Mouse (Mus musculus) lung, embryonic 16.5 days (tissue): ENCODE measurements around the gene Hoxb9. TPM values are rescaled to one million over a fixed set of nuclear protein-coding genes. Genes with fewer than 3 reads are reported as not detected.

ENCODE experiments used
- ATAC-seq: fragments of 200-750 bp; cut with Nextera tagmentation; 2 replicates; pipeline ENCODE4 v1.8.0; 2017; ENCODE audit warnings: low read depth, mild to moderate bottlenecking, moderate library complexity
- H3K27ac ChIP-seq: fragments of 300-500 bp; sonication (generic); 2 replicates; pipeline ENCODE4 v1.5.1; 2014; ENCODE audit warnings: mild to moderate bottlenecking, control low read depth, low read length
- H3K27me3 ChIP-seq: fragments of 300-500 bp; sonication (generic); 2 replicates; pipeline ENCODE4 v1.6.1; 2014; ENCODE audit warnings: low read depth, low read length, mixed read lengths; ENCODE audit not compliant: control insufficient read depth, insufficient read depth
- H3K36me3 ChIP-seq: fragments of 300-500 bp; sonication (generic); 2 replicates; pipeline ENCODE4 v1.6.1; 2014; ENCODE audit warnings: low read length; ENCODE audit not compliant: control insufficient read depth, insufficient read depth
- H3K4me1 ChIP-seq: fragments of 300-500 bp; sonication (generic); replicated peaks from 2 replicates; pipeline ENCODE4 v1.6.1; 2014; ENCODE audit warnings: low read length, mixed read lengths; ENCODE audit not compliant: control insufficient read depth, insufficient read depth
- H3K4me2 ChIP-seq: fragments of 300-500 bp; sonication (generic); 2 replicates; pipeline ENCODE4 v1.6.1; 2014; ENCODE audit warnings: low read depth, low read length, control low read depth
- H3K4me3 ChIP-seq: fragments of 300-500 bp; sonication (generic); 2 replicates; pipeline ENCODE4 v1.5.1; 2014; ENCODE audit warnings: mild to moderate bottlenecking, low read length, control low read depth
- H3K9ac ChIP-seq: fragments of 300-500 bp; sonication (generic); 2 replicates; pipeline ENCODE4 v1.6.1; 2014; ENCODE audit warnings: low read length, control low read depth
- H3K9me3 ChIP-seq: fragments of 300-500 bp; sonication (generic); 2 replicates; pipeline ENCODE4 v1.6.1; 2016; ENCODE audit warnings: low read length; ENCODE audit not compliant: control insufficient read depth
- WGBS: fragments of 180-500 bp; shearing (Covaris S2); extraction: QIAGEN DNeasy Blood & Tissue Kit; methylation state at CpG from one replicate; pipeline ENCODE4 v1.1.7; 2014; 5-methylcytosine and 5-hydroxymethylcytosine counted together
- polyA plus RNA-seq: library from polyadenylated mRNA; unstranded; fragments of >200 nt; fragmentation: Nextera tagmentation; extraction: Ambion mirVana; gene quantifications from 2 replicates; pipeline ENCODE4 v1.2.1, GENCODE M21; 2015

Gene Hoxb9
- polyA plus RNA-seq, 1 experiment from 2014 or later = 0.28 TPM

DNA sequence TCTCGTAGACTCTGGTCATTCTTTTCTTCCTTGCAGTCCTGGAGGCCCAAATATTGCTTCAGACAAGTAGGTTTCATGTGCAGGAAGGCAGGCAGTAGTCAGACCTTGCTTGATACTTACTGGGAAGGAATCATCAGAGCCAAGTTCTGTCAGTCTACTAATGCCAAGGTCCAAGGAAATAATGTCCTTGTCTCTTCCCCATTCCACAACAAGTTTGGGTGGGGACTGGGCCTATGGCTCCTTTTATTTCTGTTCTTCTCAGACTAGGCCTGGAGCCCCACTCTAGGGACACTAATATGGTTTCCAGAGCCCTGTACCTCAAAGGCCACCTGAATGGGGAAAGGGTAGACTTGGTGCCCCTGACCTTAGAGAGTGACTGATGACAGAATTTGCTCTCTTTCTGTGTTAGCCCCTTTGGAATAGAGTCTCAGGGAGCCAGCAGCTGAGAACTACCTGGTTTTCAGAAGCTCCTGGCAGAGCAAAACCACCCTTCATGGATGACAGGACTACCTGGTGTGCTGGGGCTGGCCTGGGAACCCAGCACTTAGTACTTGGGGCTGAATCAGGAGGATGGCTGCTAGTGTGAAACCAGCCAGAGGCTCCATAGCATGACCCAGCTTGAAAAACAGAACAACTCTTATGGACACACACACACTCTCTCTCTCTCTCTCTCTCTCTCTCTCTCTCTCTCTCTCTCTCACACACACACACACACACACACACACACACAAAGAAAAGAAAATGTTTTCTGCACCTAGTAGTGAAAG is 17.4 kb downstream of the Hoxb9 start:
- no peak overlapping the region for H3K4me3 ChIP-seq
- no peak for ATAC-seq
- WGBS = 53% methylated on average over 1 of the region's 1 CpGs

DNA sequence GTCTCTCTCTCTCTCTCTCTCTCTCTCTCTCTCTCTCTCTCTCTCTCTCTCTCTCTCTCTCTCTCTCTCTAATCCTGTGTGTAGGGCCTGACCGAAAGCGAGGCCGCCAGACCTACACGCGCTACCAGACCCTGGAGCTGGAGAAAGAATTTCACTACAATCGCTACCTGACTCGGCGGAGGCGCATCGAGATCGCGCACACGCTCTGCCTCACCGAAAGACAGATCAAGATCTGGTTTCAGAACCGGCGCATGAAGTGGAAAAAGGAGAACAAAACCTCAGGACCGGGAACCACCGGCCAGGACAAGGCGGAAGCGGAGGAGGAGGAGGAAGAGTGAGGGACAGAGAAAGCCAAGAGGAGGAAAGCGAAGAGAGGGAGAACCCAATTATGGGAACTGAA is 18.0 kb downstream of the Hoxb9 start:
- Histone ChIP-seq H3K9ac (no peak overlapping the region), H3K27me3 (peaks cover 75% of the 10 kb centered on the region), H3K4me3 (no peak overlapping the region), H3K9me3 (no peaks in the 10 kb centered on the region), H3K4me1 (no peaks in the 10 kb centered on the region), H3K4me2 (no peak overlapping the region), H3K27ac (no peak overlapping the region), H3K36me3 (no peaks in the 10 kb centered on the region)
- no peak for ATAC-seq
- WGBS = 44% methylated on average over 21 of the region's 21 CpGs

More for the DNA sequence above, 17.4 kb downstream of the Hoxb9 start:
- Histone ChIP-seq H3K9ac (no peak overlapping the region), H3K27ac (no peak overlapping the region), H3K4me1 (no peaks in the 10 kb centered on the region), H3K27me3 (peaks cover 69% of the 10 kb centered on the region), H3K4me2 (no peak overlapping the region), H3K36me3 (no peaks in the 10 kb centered on the region), H3K9me3 (no peaks in the 10 kb centered on the region)

DNA sequence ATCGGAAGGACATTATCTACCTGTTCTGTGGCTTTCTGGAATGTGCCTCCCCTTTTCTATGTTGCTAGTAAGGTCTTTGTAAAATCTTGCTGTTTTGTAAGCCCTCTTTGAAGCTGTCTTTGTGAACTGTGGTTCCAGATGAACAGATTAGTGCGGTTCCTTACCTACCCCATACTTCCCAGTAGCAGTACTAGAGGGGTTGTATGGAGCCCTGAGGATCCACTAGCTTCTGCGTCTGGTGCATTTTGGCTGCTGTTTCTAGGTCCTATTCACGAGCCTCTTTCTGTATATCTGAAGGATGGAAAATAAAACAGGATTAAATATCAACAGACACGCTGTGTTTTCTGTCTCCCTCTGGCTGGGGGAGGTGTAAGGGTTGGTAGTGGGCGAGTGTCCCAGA is 18.6 kb downstream of the Hoxb9 start:
- Histone ChIP-seq H3K4me2 (no peak overlapping the region), H3K4me3 (no peak overlapping the region), H3K9ac (no peak overlapping the region), H3K36me3 (no peaks in the 10 kb centered on the region), H3K9me3 (no peaks in the 10 kb centered on the region), H3K27ac (no peak overlapping the region), H3K4me1 (no peaks in the 10 kb centered on the region), H3K27me3 (peaks cover 78% of the 10 kb centered on the region)
- 29% methylated on average over 6 of the region's 6 CpGs for WGBS
- ATAC-seq = no peak

- H3K27me3 ChIP-seq = peaks cover 82% of the 10 kb centered on the region
- H3K9me3 ChIP-seq = no peaks in the 10 kb centered on the region
- ATAC-seq = no peak
- peaks cover 3% of the 10 kb centered on the region; the same call in 1 of the 2 replicates for H3K4me1 ChIP-seq
- H3K27ac ChIP-seq = no peak overlapping the region
- 41% methylated on average over 17 of the region's 17 CpGs for WGBS
- H3K9ac ChIP-seq = no peak overlapping the region
- H3K36me3 ChIP-seq = no peaks in the 10 kb centered on the region
- no peak overlapping the region for H3K4me2 ChIP-seq
- H3K4me3 ChIP-seq = no peak overlapping the region
These were observed 19.6 kb downstream of the Hoxb9 start for GRCm38 (mm10) chr11:96290705-96291355.

GRCm38 (mm10) chr11:96291681-96292564 is 20.7 kb downstream of the Hoxb9 start, which contains the start of gene Hoxb6:
TSS of gene Hoxb6 (plus strand) at chr11:96292476.
- peaks cover 3% of the 10 kb centered on the region; the same call in 1 of the 2 replicates for H3K4me1 ChIP-seq
- H3K36me3 ChIP-seq = no peaks in the 10 kb centered on the region
- peaks cover 84% of the 10 kb centered on the region for H3K27me3 ChIP-seq
- no peak within 1 kb of the TSS for H3K9ac ChIP-seq
- H3K4me2 ChIP-seq = no peak within 1 kb of the TSS
- no peak for ATAC-seq
- H3K9me3 ChIP-seq = no peaks in the 10 kb centered on the region
- 10% methylated on average over 22 of the region's 22 CpGs for WGBS
- H3K4me3 ChIP-seq = peak within 1 kb of the TSS; percentile 4; the same call in 1 of the 2 replicates
- H3K27ac ChIP-seq = no peak within 1 kb of the TSS

DNA sequence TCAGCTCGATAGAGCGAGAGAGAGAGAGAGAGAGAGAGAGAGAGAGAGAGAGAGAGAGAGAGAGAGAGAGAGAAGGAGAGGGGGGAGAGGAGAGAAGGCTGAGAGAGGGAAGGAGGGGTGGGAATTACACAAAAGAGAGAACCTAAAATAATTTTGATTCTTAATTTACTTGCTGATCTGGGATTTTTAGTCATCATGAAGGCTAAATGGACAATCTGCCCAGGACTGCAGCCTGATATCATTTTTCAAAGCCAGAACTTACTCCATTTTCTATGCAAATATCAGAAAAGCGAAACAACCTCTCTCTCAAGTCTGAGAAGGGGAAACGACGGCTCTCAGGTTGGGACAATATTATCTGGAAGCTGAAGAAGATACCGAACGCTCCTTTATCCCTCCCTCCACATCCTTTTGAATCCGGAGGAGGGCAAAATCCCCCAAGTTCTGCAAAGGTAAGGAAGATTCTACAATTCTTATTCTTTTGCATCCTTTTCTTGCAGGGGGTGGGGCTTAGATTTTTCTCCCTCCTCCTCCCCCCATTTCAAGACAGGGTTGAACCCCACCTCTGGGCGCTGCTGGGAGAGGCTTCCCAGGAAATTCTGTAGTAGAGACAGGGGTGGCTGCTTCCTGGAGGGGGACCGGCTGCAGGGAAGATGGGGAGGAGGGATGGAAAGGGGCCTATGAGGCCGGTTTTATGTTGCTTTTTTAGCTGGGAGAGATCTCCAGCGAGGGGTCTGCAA is 21.5 kb downstream of the Hoxb9 start:
- Histone ChIP-seq H3K27me3 (peaks cover 83% of the 10 kb centered on the region), H3K36me3 (no peaks in the 10 kb centered on the region), H3K9me3 (no peaks in the 10 kb centered on the region), H3K27ac (no peak overlapping the region), H3K4me3 (peak overlapping the region; percentile 4; the same call in 1 of the 2 replicates), H3K4me2 (no peak overlapping the region), H3K9ac (no peak overlapping the region), H3K4me1 (peaks cover 3% of the 10 kb centered on the region; the same call in 1 of the 2 replicates)
- 22% methylated on average over 12 of the region's 12 CpGs for WGBS
- no peak for ATAC-seq

- H3K4me3 ChIP-seq = no peak overlapping the region
These were observed 22.2 kb downstream of the Hoxb9 start for GRCm38 (mm10) chr11:96293302-96293921.

More at GRCm38 (mm10) chr11:96293302-96293921, 22.2 kb downstream of the Hoxb9 start:
- Histone ChIP-seq H3K36me3 (no peaks in the 10 kb centered on the region), H3K9me3 (no peaks in the 10 kb centered on the region), H3K9ac (no peak overlapping the region), H3K4me2 (no peak overlapping the region), H3K27ac (no peak overlapping the region), H3K4me1 (peaks cover 3% of the 10 kb centered on the region; the same call in 1 of the 2 replicates), H3K27me3 (peaks cover 79% of the 10 kb centered on the region)
- ATAC-seq = no peak
- 26% methylated on average over 22 of the region's 22 CpGs for WGBS
